Mouse (Mus musculus): ENCODE measurements at regions not wholly inside any gene's neighbourhood (a gene's known extent, or its start where the extent isn't known, plus 50 kb on each side); places are given as distances from the start of the nearest gene placed in this dataset.

DNA sequence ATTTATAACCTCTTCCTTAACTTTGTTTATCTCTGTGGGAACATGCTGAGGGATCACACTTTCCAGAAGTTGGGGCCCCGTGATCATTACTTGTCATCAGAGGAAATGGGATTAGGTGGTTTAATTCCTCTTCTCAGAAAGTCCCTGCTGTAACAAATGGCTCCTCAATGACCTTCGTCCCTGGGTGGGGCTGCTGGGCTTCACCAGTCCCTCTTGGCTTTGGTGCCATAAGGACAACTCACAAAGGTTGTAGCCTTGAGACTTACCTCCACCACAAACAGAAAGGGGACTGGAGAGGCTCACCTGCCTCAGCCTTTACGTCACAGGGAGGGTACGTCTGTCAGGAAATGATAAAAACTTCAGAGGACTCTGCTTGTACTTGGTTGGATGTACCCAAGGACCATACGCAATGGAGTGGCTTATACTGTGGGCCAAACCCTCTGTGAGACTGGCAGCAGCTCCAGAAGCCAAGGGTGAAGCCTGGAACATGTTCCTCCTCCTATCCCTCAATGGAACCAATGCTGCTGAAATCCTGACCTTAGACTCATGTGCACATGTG is 237.4 kb downstream of the Setd4 start:
- H3K4me2 ChIP-seq (ENCODE audit: low read depth): no peak overlapping the region
- H3K27me3 ChIP-seq (ENCODE audit: control insufficient read depth, insufficient read depth, insufficient read length): no peaks in the 10 kb centered on the region
- H3K4me3 ChIP-seq: no peak overlapping the region
- H3K79me2 ChIP-seq (ENCODE audit: control insufficient read depth, insufficient read depth): no peaks in the 10 kb centered on the region
- TF ChIP-seq SRF (IDR thresholded peaks at IDR 0.05; ENCODE audit: control insufficient read depth, insufficient read length, low read depth) (no peak), TCF3 (IDR thresholded peaks at IDR 0.05; ENCODE audit: insufficient read length, low read depth) (no peak), E2F4 (IDR thresholded peaks at IDR 0.05; ENCODE audit: insufficient read depth) (no peak), MAX (IDR thresholded peaks at IDR 0.05; ENCODE audit: low read depth) (no peak), POLR2AphosphoS2 (IDR thresholded peaks at IDR 0.05; ENCODE audit: insufficient read length, low read depth) (no peak), MYOD1 (IDR thresholded peaks at IDR 0.05; ENCODE audit: control insufficient read depth in 1 of 3, insufficient read length in 2 of 3, low read depth in 2 of 3) (no peak), REST (IDR thresholded peaks at IDR 0.05; ENCODE audit: insufficient read depth, insufficient read length) (no peak), TCF12 (IDR thresholded peaks at IDR 0.05; ENCODE audit: insufficient read depth, poor library complexity, severe bottlenecking) (no peak), USF1 (IDR thresholded peaks at IDR 0.05; ENCODE audit: low read depth) (no peak), MYOG (IDR thresholded peaks at IDR 0.05; ENCODE audit: control insufficient read depth in 1 of 3, insufficient read depth in 1 of 3, insufficient read length in 2 of 3, low read depth in 2 of 3) (no peak), POLR2A (IDR thresholded peaks at IDR 0.05; ENCODE audit: insufficient read length, low read depth) (no peak)
- H3ac ChIP-seq (ENCODE audit: control insufficient read depth, insufficient read length): no peak overlapping the region
- H3K36me3 ChIP-seq (ENCODE audit: control insufficient read depth, insufficient read depth): no peaks in the 10 kb centered on the region

DNA sequence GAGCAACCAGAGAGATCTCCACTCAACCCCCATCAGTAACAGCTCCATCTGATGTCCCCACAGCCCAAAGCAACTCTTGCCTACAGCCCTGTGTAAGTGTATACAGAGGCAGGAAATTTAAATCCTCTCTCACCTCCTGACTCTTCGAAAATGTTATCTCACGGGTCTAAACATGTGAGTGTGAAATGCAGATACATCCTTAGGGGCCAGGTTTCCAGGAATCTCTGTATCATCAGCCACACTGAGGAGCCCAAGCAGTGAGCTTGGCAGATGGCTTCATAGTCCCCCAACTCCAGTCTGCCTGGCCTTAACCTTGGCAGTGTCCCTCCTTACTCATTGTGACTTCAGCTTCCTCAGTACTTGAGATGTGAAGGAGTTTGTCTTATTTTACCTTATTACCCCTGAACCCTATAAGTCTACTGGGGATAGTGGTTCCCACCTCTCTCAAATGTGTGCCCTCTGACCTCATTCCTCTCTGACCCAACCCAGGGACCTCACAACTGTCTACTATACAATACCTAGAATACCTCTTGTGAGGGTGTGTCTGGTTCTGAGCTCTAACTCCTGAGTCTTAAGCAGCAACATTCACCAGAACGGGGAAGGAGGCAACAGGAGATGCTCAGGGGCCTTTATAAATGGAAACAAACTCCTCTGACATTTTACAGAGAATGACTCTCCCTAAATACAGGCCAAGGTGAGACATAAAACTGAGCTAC is 238.5 kb downstream of the Setd4 start:
- H3K4me3 ChIP-seq: no peak overlapping the region
- no peak overlapping the region for H3K4me2 ChIP-seq (ENCODE audit: low read depth)
- no peaks in the 10 kb centered on the region for H3K79me2 ChIP-seq (ENCODE audit: control insufficient read depth, insufficient read depth)
- no peak overlapping the region for H3ac ChIP-seq (ENCODE audit: control insufficient read depth, insufficient read length)
- TF ChIP-seq TCF3 (IDR thresholded peaks at IDR 0.05; ENCODE audit: insufficient read length, low read depth): no peak
- no peak for TF ChIP-seq REST (IDR thresholded peaks at IDR 0.05; ENCODE audit: insufficient read depth, insufficient read length)
- TF ChIP-seq SRF (IDR thresholded peaks at IDR 0.05; ENCODE audit: control insufficient read depth, insufficient read length, low read depth): no peak
- TF ChIP-seq TCF12 (IDR thresholded peaks at IDR 0.05; ENCODE audit: insufficient read depth, poor library complexity, severe bottlenecking): no peak
- no peak for TF ChIP-seq MYOD1 (IDR thresholded peaks at IDR 0.05; ENCODE audit: control insufficient read depth in 1 of 3, insufficient read length in 2 of 3, low read depth in 2 of 3)
- no peak for TF ChIP-seq E2F4 (IDR thresholded peaks at IDR 0.05; ENCODE audit: insufficient read depth)
- no peak for TF ChIP-seq CEBPB (IDR thresholded peaks at IDR 0.05; ENCODE audit: insufficient read depth, poor library complexity, severe bottlenecking)
- no peak for TF ChIP-seq POLR2AphosphoS2 (IDR thresholded peaks at IDR 0.05; ENCODE audit: insufficient read length, low read depth)
- TF ChIP-seq MAX (IDR thresholded peaks at IDR 0.05; ENCODE audit: low read depth): no peak
- no peak for TF ChIP-seq MYOG (IDR thresholded peaks at IDR 0.05; ENCODE audit: control insufficient read depth in 1 of 3, insufficient read depth in 1 of 3, insufficient read length in 2 of 3, low read depth in 2 of 3)
- no peak for TF ChIP-seq USF1 (IDR thresholded peaks at IDR 0.05; ENCODE audit: low read depth)
- no peak for TF ChIP-seq POLR2A (IDR thresholded peaks at IDR 0.05; ENCODE audit: insufficient read length, low read depth)
- H3K27me3 ChIP-seq (ENCODE audit: control insufficient read depth, insufficient read depth, insufficient read length): no peaks in the 10 kb centered on the region
- H3K36me3 ChIP-seq (ENCODE audit: control insufficient read depth, insufficient read depth): no peaks in the 10 kb centered on the region

DNA sequence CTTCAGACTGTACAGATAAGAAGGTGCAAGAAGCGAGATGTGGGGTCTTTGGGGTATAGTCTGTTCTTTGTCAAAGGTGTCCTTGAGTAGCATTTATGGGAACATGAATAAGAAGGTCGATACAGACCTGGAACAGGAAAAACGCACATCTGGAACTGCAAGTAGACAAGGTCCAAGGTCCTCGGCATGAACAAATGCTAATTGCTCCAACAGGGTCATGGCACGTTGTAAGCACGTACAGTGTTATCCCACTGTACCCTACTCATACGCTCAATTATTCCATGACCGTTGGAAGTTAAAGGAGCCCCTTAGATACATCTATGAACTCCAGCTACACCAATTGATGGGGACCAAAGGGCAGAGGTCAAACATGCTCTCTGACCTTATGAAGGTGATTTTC is 244.1 kb downstream of the Setd4 start:
- no peaks in the 10 kb centered on the region for H3K79me2 ChIP-seq (ENCODE audit: control insufficient read depth, insufficient read depth)
- H3K36me3 ChIP-seq (ENCODE audit: control insufficient read depth, insufficient read depth): no peaks in the 10 kb centered on the region
- H3K27me3 ChIP-seq (ENCODE audit: control insufficient read depth, insufficient read depth, insufficient read length): no peaks in the 10 kb centered on the region
- no peak overlapping the region for H3K4me2 ChIP-seq (ENCODE audit: low read depth)
- no peak overlapping the region for H3ac ChIP-seq (ENCODE audit: control insufficient read depth, insufficient read length)
- TF ChIP-seq MYOD1 (IDR thresholded peaks at IDR 0.05; ENCODE audit: control insufficient read depth in 1 of 3, insufficient read length in 2 of 3, low read depth in 2 of 3) (no peak), MYOG (IDR thresholded peaks at IDR 0.05; ENCODE audit: control insufficient read depth in 1 of 3, insufficient read depth in 1 of 3, insufficient read length in 2 of 3, low read depth in 2 of 3) (no peak), SRF (IDR thresholded peaks at IDR 0.05; ENCODE audit: control insufficient read depth, insufficient read length, low read depth) (no peak), USF1 (IDR thresholded peaks at IDR 0.05; ENCODE audit: low read depth) (no peak), CEBPB (IDR thresholded peaks at IDR 0.05; ENCODE audit: insufficient read depth, poor library complexity, severe bottlenecking) (no peak), MAX (IDR thresholded peaks at IDR 0.05; ENCODE audit: low read depth) (no peak), POLR2A (IDR thresholded peaks at IDR 0.05; ENCODE audit: insufficient read length, low read depth) (no peak), POLR2AphosphoS2 (IDR thresholded peaks at IDR 0.05; ENCODE audit: insufficient read length, low read depth) (no peak), REST (IDR thresholded peaks at IDR 0.05; ENCODE audit: insufficient read depth, insufficient read length) (no peak), E2F4 (IDR thresholded peaks at IDR 0.05; ENCODE audit: insufficient read depth) (no peak), TCF3 (IDR thresholded peaks at IDR 0.05; ENCODE audit: insufficient read length, low read depth) (no peak), TCF12 (IDR thresholded peaks at IDR 0.05; ENCODE audit: insufficient read depth, poor library complexity, severe bottlenecking) (no peak)
- H3K4me3 ChIP-seq: no peak overlapping the region

DNA sequence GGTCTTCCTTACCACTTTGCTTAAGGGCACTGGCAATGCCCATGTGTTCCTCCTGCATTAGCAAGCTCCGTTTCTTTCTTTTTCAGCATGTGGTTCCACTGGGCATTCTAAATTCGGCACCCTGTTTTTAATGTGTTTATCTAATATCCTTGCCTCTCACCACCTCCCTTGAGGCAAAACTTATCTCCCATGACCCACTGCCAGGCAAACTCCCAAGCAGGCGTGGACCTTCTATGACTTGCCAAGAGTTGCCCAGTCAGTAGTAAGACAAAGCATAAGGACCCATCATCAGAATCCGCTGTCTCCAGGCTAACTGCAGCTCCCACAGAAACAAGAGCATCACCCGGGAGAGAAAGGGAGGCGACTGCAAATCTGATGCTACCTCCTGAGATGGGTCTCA is 245.2 kb downstream of the Setd4 start:
- no peaks in the 10 kb centered on the region for H3K79me2 ChIP-seq (ENCODE audit: control insufficient read depth, insufficient read depth)
- no peaks in the 10 kb centered on the region for H3K36me3 ChIP-seq (ENCODE audit: control insufficient read depth, insufficient read depth)
- H3K4me3 ChIP-seq: no peak overlapping the region
- H3ac ChIP-seq (ENCODE audit: control insufficient read depth, insufficient read length): no peak overlapping the region
- H3K4me2 ChIP-seq (ENCODE audit: low read depth): no peak overlapping the region
- no peaks in the 10 kb centered on the region for H3K27me3 ChIP-seq (ENCODE audit: control insufficient read depth, insufficient read depth, insufficient read length)
- TF ChIP-seq MYOD1 (IDR thresholded peaks at IDR 0.05; ENCODE audit: control insufficient read depth in 1 of 3, insufficient read length in 2 of 3, low read depth in 2 of 3) (no peak), USF1 (IDR thresholded peaks at IDR 0.05; ENCODE audit: low read depth) (no peak), MAX (IDR thresholded peaks at IDR 0.05; ENCODE audit: low read depth) (no peak), TCF3 (IDR thresholded peaks at IDR 0.05; ENCODE audit: insufficient read length, low read depth) (no peak), POLR2AphosphoS2 (IDR thresholded peaks at IDR 0.05; ENCODE audit: insufficient read length, low read depth) (no peak)
